10 mouse cellular contexts compared by ENCODE assay signal in the genomic region with DNA sequence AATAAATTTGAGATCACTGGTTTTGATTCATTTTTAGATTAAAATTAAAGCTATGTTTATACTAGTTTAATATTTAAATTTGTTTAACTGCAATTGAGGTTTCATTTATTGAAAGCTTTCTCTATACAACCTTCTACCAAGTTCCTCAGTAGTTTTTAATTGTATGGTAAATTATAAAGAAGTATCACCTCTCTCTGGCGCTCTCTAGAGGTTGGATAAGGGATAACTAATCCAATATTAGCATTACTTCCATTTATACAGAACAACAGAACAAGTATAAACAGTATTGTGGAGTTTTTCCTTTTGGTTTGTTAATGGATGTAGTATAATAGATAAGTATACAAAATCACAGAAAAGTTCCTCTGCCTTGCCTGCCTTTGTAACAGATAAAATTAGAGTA. TPM values are rescaled to one million over a fixed set of nuclear protein-coding genes. Genes with fewer than 3 reads are reported as not detected.
A peak's percentile ranks its signal among the peaks of the same experiment; 100 is the strongest.
DNase-seq lines count a peak whose midpoint lies in the region; ATAC-seq and TF ChIP-seq lines count a peak whose summit lies in the region.
"Had no signal": no experiment of that assay in that cellular context is flagged by ENCODE, and none has a peak within 500 bp of the region (broad histone marks: within the 10 kb centered on the region; RNA-seq: fewer than 3 reads in every experiment).

No protein-coding gene starts in this region.

- intact Hi-C loops in heart, postnatal 25 days (cut with DNase I) = loop anchor here (2.0 to 5.0 kb wide), 2 partner anchors 102 to 254 kb away; partner anchors contain the start of genes Aamdc and Rsf1
- intact Hi-C loops in left cerebral cortex, postnatal 25 days (cut with DNase I) = loop anchor here (5.0 kb wide), 1 partner anchor 102 kb away; the partner anchor contains the start of genes Aamdc and Rsf1

- peak; percentile 70 for TF ChIP-seq CTCF in stomach, postnatal 0 days (IDR thresholded peaks at IDR 0.05; ENCODE audit: low read depth)

- peak; percentile 16 for DNase-seq in heart, adult 8-10 months (ENCODE audit: low spot score)
- no peak for DNase-seq in heart, postnatal 25 days (ENCODE audit: low spot score)
- DNase-seq in midbrain, embryonic 11.5 days (ENCODE audit: low spot score, missing footprints) = peak; percentile 84
- DNase-seq in stomach, postnatal 0 days (ENCODE audit: low spot score) = no peak
- DNase-seq in left cerebral cortex, postnatal 25 days (ENCODE audit: low spot score in 2 of 2) = no peak
- DNase-seq in layer of hippocampus, postnatal 25 days (ENCODE audit: extremely low spot score in 1 of 2, low spot score in 1 of 2) = no peak
- DNase-seq: cerebellum, postnatal 25 days; right cerebral cortex, postnatal 25 days had no signal

- H3K9me3 ChIP-seq in midbrain, embryonic 11.5 days (ENCODE audit: control insufficient read depth, low read length) = no peaks in the 10 kb centered on the region
- no peaks in the 10 kb centered on the region for H3K9me3 ChIP-seq in midbrain, embryonic 13.5 days
- H3K9me3 ChIP-seq in stomach, postnatal 0 days (ENCODE audit: control insufficient read depth, low read length) = no peaks in the 10 kb centered on the region

- 30% methylated on average over 1 of the region's 1 CpGs for WGBS in midbrain, embryonic 11.5 days
- 17% methylated on average over 1 of the region's 1 CpGs for WGBS in midbrain, embryonic 13.5 days
- WGBS in stomach, postnatal 0 days = 10% methylated on average over 1 of the region's 1 CpGs

- no peaks in the 10 kb centered on the region for H3K4me1 ChIP-seq in midbrain, embryonic 11.5 days (ENCODE audit: control insufficient read depth, insufficient read depth, low read length)
- H3K4me1 ChIP-seq in midbrain, embryonic 13.5 days (replicated peaks) = no peaks in the 10 kb centered on the region
- H3K4me1 ChIP-seq in stomach, postnatal 0 days (replicated peaks; ENCODE audit: control insufficient read depth, insufficient read depth) = no peaks in the 10 kb centered on the region

- peaks cover 16% of the 10 kb centered on the region for H3K36me3 ChIP-seq in midbrain, embryonic 11.5 days (ENCODE audit: control insufficient read depth, insufficient read depth, low read length)
- H3K36me3 ChIP-seq in midbrain, embryonic 13.5 days = peaks cover 59% of the 10 kb centered on the region
- peaks cover 16% of the 10 kb centered on the region for H3K36me3 ChIP-seq in stomach, postnatal 0 days (ENCODE audit: control insufficient read depth, insufficient read depth, low read length)

- H3K27me3 ChIP-seq in midbrain, embryonic 11.5 days (ENCODE audit: control insufficient read depth, insufficient read depth, low read length) = no peaks in the 10 kb centered on the region
- no peaks in the 10 kb centered on the region for H3K27me3 ChIP-seq in midbrain, embryonic 13.5 days
- H3K27me3 ChIP-seq in stomach, postnatal 0 days (ENCODE audit: control insufficient read depth, insufficient read depth, low read length) = no peaks in the 10 kb centered on the region

- H3K4me3 ChIP-seq in midbrain, embryonic 11.5 days (ENCODE audit: low read depth, low read length) = no peak overlapping the region
- H3K4me3 ChIP-seq in midbrain, embryonic 13.5 days (replicated peaks) = no peak overlapping the region
- no peak overlapping the region for H3K4me3 ChIP-seq in stomach, postnatal 0 days (ENCODE audit: low read depth, low read length)

- ATAC-seq in midbrain, embryonic 11.5 days (ENCODE audit: low FRiP score) = no peak
- ATAC-seq in midbrain, embryonic 13.5 days = no peak
- peak; percentile 62 for ATAC-seq in common myeloid progenitor, adult 5-6 weeks (replicated peaks; ENCODE audit: low read depth, poor library complexity, severe bottlenecking)
- ATAC-seq in stomach, postnatal 0 days (ENCODE audit: low FRiP score, low TSS enrichment) = no peak

- no peak overlapping the region for H3K27ac ChIP-seq in midbrain, embryonic 11.5 days (ENCODE audit: low read depth, low read length)
- no peak overlapping the region for H3K27ac ChIP-seq in midbrain, embryonic 13.5 days
- H3K27ac ChIP-seq in stomach, postnatal 0 days (replicated peaks) = no peak overlapping the region

- no peak overlapping the region for H3K4me2 ChIP-seq in midbrain, embryonic 11.5 days
- H3K4me2 ChIP-seq in midbrain, embryonic 13.5 days (replicated peaks) = no peak overlapping the region
- H3K4me2 ChIP-seq in stomach, postnatal 0 days (replicated peaks; ENCODE audit: low read depth) = no peak overlapping the region

- TF ChIP-seq EP300 in stomach, postnatal 0 days (optimal IDR thresholded peaks at IDR 0.05) = no peak

- H3K9ac ChIP-seq in midbrain, embryonic 11.5 days (ENCODE audit: low read length) = no peak overlapping the region
- no peak overlapping the region for H3K9ac ChIP-seq in midbrain, embryonic 13.5 days (replicated peaks)
- no peak overlapping the region for H3K9ac ChIP-seq in stomach, postnatal 0 days (ENCODE audit: low read length)

RNA-seq across cellular contexts. Expression of gene Clns1a, which starts 17.2 kb away (rescaled TPM):
- total RNA-seq in heart, adult 8-10 months (2022) = 10 to 100 TPM; 27.4 to 29.8 (median 28.3) TPM
- 10 to 100 TPM; 29.5 to 31.5 TPM for total RNA-seq in heart, postnatal 25 days (2021)
- 250 and 260 TPM in 2 replicates for polyA plus RNA-seq in midbrain, embryonic 11.5 days (2014; fragmentation: Nextera tagmentation; extraction: Ambion mirVana)
- polyA plus RNA-seq in midbrain, embryonic 13.5 days (2015; fragmentation: Nextera tagmentation; extraction: Ambion mirVana) = 194 and 201 TPM in 2 replicates
- 158 and 175 TPM in 2 replicates for total RNA-seq in common myeloid progenitor, adult 5-6 weeks (2017)
- polyA plus RNA-seq in stomach, postnatal 0 days (2015; fragmentation: Nextera tagmentation; extraction: Ambion mirVana) = 78.4 and 79.2 TPM in 2 replicates
- total RNA-seq in left cerebral cortex, postnatal 25 days (2021) = 10 to 100 TPM; 76.2 to 89.9 TPM
- 10 to 100 TPM; 80.3 to 91.2 TPM for total RNA-seq in layer of hippocampus, postnatal 25 days (2021)

RNA-seq across cellular contexts. Expression of gene Aqp11, which starts 58.9 kb away (rescaled TPM):
- 1 to 10 TPM in 3 of 4 experiments, under 1 TPM in 1; 0.98 to 2.4 (median 2.0) TPM for total RNA-seq in heart, adult 8-10 months (2022)
- total RNA-seq in heart, postnatal 25 days (2021) = 1 to 10 TPM; 1.6 to 1.9 TPM
- 4.1 and 5.7 TPM in 2 replicates for polyA plus RNA-seq in midbrain, embryonic 11.5 days (2014; fragmentation: Nextera tagmentation; extraction: Ambion mirVana)
- polyA plus RNA-seq in midbrain, embryonic 13.5 days (2015; fragmentation: Nextera tagmentation; extraction: Ambion mirVana) = 9.7 and 10.8 TPM in 2 replicates
- total RNA-seq in common myeloid progenitor, adult 5-6 weeks (2017) = 5.2 and 14.0 TPM in 2 replicates
- polyA plus RNA-seq in stomach, postnatal 0 days (2015; fragmentation: Nextera tagmentation; extraction: Ambion mirVana) = 22.0 and 22.2 TPM in 2 replicates
- 10 to 100 TPM; 22.9 to 27.5 TPM for total RNA-seq in left cerebral cortex, postnatal 25 days (2021)
- 10 to 100 TPM; 39.7 to 43.8 TPM for total RNA-seq in layer of hippocampus, postnatal 25 days (2021)

Comparison
In these comparisons a context has a peak if more than half of its experiments do, and no peak if none do; other contexts are left out.
1. DNase-seq: peak in heart, adult 8-10 months (single experiment) and midbrain, embryonic 11.5 days (single experiment); none in heart, postnatal 25 days (single experiment), stomach, postnatal 0 days (single experiment), left cerebral cortex, postnatal 25 days (0 of 2) and layer of hippocampus, postnatal 25 days (0 of 2).